Comparison of ENCODE assay signal across 1 mouse cellular context in the genomic region with DNA sequence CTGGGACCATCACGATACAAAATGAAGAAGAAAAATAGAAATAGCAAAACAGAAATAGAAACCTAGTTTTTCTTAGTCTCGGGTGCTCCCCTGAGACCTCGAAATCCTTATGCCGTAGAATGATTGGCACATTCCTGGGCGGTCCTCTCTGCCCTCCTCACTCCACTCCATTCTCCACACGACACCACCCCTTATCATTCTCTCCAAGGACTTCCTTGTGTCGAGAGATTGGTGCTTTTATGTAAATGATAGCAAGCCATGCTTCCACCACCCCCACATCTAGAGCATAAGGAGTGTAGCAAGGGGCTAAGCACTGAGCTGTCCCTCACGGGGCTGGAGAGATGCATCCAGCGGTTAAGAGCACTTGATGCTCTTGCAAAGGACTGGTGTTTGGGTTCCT.
A peak's percentile ranks its signal among the peaks of the same experiment; 100 is the strongest.
TF ChIP-seq lines count a peak whose summit lies in the region.

No protein-coding gene starts in this region.

TF ChIP-seq in MEL, 35 proteins besides CTCF, POLR2A, EP300 and RAD21 (continued from another document):
- TF ChIP-seq MAFK (IDR thresholded peaks at IDR 0.05; ENCODE audit: borderline replicate concordance, low read depth, low read length): no peak
- TF ChIP-seq MEF2A (IDR thresholded peaks at IDR 0.05; ENCODE audit: extremely low read depth, insufficient replicate concordance, low read depth, low read length, poor library complexity, severe bottlenecking): 0 out of 2 replicates have a peak, but pooled peaks have one; percentile 40
- no peak for TF ChIP-seq USF1 (IDR thresholded peaks at IDR 0.05; ENCODE audit: low read depth, low read length)
- TF ChIP-seq MAZ (IDR thresholded peaks at IDR 0.05; ENCODE audit: low read depth, low read length): 0 out of 2 replicates have a peak, but pooled peaks have one; percentile 27
- no peak for TF ChIP-seq SMC3 (IDR thresholded peaks at IDR 0.05; ENCODE audit: low read depth, low read length)
- no peak for TF ChIP-seq HCFC1 (IDR thresholded peaks at IDR 0.05; ENCODE audit: low read depth, low read length)
- TF ChIP-seq USF2 (IDR thresholded peaks at IDR 0.05; ENCODE audit: borderline replicate concordance in 1 of 2, insufficient read depth in 1 of 2, low read depth in 1 of 2, low read length in 2 of 2): no peak
- no peak for TF ChIP-seq ZMIZ1 (IDR thresholded peaks at IDR 0.05; ENCODE audit: low read depth, low read length)
- no peak for TF ChIP-seq ZC3H11A (IDR thresholded peaks at IDR 0.05; ENCODE audit: low read depth, low read length)
- peak; percentile 89 for TF ChIP-seq GATA1 (IDR thresholded peaks at IDR 0.05; ENCODE audit: low read depth, low read length)
- peak; percentile 49; the same call in 1 of the 2 replicates for TF ChIP-seq ELF1 (IDR thresholded peaks at IDR 0.05; ENCODE audit: low read depth, low read length)
- no peak for TF ChIP-seq CHD2 (IDR thresholded peaks at IDR 0.05; ENCODE audit: low read length)
- TF ChIP-seq MAX (IDR thresholded peaks at IDR 0.05; ENCODE audit: low read length): peak; percentile 77
- no peak for TF ChIP-seq E2F4 (IDR thresholded peaks at IDR 0.05; ENCODE audit: borderline replicate concordance, low read depth, low read length)
- TF ChIP-seq ZNF384 (IDR thresholded peaks at IDR 0.05; ENCODE audit: low read depth, low read length): no peak
